Mouse (Mus musculus) retina, embryonic 14.5 days (tissue): ENCODE data around the gene Pdzd7.
"Not testable (repeated sequence)": the region's sequence is repeated elsewhere in the genome, so short reads cannot be mapped to it uniquely, and the experiment has no call there.

Source experiments
- DNase-seq: peaks from one replicate; pipeline ENCODE4 v3.0.0-alpha.2; 2015; ENCODE audit warnings: low spot score

Pdzd7 gene

DNA sequence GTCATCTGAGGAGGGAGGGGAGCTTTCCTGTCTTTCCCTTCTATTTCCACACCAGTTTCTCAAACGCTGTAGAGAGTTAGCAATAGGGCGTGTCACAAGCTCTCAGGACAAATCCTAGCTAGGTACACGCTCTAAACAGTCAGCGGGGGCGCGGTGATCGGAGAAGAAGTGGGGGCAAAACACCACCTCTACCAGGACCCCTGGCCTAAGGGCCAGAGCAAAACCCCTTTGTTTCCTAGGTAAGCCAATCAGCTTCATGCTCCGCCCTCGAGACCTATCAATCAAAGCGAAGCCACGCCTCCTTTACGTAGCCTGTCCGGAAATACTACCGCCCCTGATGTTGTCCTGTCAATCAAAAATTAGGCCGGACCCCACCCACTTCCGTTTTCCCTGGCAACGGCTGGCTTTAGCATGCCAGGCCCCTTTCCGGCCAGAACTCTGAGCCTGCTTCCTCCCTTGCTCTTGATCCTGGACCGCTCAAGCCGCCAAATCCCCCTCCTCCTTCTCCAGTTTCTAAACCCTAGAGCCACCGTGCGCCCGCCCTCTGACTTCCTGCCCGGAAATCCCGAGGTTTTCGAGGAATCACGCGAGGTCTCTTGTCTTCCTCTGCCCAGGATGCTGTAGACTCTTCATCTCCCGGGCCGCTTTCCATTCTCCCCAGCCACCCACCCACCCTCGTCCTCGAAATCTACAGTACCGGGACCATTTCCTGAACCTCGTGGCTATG lies 12.8 kb upstream of the Pdzd7 start:
- peak; percentile 100 for DNase-seq

DNA sequence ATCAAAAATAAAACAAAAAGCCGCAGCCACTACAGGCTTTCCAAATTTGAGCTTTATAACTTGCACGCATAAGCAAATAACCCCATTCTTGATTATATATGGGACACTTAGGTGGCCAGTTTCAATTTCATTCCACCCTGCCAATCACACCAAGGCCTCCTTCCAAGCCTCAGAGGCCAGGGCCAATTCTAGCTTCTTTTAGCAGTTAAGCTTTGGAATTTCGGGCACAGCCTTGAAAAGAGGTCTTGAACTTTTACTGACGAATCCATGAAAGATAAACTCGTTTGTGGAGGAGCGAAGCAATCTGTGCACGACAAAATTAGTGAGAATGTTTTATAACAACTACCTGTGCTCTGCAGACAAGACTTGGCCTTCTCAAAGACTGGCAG lies 12.2 kb upstream of the Pdzd7 start:
- no peak for DNase-seq

DNA sequence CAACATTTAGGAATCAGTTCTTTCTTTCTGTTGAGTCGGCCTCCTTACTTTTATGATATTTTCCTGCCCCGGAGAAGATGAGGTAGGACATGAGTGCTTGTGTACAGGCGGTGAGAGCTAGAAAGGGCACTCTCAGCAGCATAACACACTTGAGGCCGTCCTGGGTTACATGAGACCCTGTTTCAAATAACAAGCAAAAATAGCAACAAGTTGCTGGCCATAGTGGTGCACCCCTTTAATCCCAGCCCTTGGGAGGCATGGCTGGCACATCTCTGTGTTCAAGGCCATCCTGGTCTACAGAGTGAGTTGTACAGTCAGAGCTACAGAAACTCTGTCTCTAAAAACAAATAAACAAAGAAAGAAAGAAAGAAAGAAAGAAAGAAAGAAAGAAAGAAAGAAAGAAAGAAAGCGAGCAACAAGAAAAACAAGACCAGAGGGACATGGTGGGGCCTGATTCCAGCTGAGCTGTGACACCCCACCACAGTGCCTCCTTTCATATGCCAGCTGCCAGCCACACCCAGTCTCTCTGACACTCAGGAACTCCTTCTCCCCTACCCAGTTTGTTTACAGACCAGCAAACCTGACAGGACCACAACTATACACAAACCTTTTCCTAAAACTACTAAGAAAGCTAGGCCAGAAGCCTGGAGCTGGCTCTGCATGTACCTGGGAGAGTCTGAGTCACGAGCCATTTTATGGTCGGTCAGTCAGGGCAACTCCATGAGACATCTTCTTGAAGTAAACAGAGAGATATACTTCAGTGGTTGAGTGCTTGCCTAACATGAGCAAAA lies 11.6 kb upstream of the Pdzd7 start:
- no peak for DNase-seq

DNA sequence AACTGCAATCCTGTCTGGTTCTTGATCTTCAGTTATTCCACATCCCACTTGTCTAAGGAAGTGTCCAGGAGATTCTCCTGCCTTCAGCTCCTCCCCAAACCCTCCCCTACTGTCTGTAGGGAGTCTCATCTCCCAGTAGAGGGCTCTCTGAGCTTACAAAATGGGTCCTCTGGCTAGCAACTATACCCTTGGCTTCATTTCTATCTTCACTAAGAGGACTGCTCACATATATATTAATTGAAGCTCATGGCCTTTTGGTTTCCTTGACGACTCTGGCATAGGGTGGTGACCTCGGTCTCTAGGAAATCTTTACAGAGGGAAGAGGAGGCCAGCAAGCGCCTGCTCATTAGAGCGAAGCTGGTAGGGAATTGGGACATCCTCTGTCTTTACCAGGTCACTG lies 10.8 kb upstream of the Pdzd7 start:
- DNase-seq: peak; percentile 85

DNA sequence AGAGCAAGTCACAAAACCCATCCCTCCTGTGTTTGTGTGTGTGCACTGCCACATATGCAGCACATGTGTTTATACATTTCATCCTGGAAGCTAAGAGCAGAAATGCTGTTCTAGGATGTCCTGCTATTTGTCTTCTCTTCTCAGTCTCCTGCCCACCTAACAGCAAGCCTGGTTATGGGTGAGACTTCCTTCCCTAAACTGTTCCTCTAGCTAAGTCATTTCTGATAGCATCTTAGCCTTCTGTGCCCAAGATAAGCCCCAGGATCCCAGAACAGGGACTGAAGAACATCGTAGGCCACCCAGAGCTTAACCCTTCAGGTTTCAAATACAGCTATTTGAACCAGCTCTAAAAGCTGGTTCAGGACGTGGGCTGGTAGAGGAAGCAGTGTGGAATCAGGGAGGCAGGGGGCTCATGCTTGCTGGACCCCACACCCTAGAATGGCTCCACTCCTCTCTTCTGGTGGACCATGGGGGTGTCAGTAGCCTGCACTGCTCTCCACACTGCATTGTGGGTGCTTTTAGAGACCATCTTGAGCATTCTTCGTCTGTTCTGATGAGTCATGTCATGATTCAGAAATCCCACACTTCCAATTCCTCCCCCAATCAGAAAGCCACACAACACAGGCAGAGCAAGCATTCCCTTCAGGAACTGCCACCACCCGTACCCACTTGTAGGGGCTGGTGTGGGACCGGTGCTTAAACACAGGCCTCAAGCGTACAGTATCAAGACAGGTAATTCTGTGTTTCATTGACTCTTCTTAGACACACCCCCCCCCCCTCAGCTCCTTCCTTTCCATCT lies 9.6 kb upstream of the Pdzd7 start:
- no peak for DNase-seq

DNA sequence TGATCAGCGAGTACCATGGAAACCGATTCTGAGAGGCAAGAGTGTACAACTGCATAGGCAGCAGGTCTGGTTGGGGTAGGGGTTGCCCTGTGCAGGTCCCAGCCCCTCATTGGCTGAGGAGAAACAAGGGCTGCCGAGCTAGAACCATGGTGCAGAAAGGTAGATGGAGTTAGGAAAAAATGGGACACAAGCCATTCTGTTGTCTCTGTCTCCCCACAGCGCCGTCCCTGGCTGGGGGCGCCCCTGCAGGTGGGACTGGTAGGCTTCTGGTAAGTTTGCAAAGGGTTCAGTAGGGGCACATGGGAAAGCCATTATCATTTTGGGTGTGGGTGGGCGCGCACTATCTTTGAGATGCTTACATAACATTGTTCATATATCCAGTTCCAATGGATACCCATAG lies 7.9 kb upstream of the Pdzd7 start:
- DNase-seq: no peak

DNA sequence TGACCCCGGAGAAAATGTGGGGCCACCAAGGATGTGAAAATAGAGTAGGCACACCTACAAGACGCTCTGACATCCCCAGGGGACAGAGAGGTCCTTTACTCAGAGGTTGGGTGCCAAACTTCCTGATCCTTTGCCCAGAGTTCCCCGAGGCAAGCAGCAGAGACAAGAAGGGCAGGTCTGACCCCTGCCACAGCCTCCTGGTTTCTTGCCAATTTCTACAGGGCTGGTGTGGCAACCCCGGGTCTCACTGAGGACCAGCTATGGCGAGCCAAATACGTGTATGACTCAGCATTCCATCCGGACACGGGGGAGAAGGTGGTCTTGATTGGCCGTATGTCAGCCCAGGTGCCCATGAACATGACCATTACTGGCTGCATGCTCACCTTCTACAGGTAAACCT lies 4.0 kb upstream of the Pdzd7 start:
- no peak for DNase-seq

DNA sequence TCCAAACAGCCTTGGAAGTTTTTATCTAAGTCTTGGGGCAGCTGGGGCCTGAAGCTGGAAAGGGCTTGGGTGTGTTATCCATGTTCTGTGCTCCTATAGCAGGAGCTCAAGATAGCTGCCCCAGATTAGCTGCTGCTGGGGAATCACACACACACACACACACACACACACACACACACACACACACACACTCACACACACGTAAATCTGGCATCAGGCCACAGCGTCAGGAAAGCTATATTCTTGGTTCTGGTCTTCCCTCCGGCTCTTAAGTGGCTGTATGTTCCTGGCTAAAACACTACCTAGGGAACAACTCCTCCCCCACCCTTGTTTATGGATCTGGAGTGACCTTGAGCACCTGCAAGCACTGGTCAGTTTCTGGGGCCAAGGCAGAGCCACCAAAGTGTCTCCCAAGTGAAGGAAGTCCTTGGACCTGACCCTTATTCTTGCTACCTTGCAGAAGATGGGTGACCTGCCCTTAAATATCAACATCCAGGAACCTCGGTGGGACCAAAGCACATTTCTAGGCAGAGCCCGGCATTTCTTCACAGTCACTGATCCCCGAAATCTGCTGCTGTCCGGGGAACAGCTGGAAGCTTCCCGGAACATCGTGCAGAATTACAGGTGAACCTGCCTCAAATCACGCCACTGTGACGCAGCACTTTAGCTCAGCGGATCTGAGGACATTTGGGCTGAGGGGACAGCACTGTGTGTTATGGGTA lies 3.3 kb upstream of the Pdzd7 start:
- DNase-seq: no peak

DNA sequence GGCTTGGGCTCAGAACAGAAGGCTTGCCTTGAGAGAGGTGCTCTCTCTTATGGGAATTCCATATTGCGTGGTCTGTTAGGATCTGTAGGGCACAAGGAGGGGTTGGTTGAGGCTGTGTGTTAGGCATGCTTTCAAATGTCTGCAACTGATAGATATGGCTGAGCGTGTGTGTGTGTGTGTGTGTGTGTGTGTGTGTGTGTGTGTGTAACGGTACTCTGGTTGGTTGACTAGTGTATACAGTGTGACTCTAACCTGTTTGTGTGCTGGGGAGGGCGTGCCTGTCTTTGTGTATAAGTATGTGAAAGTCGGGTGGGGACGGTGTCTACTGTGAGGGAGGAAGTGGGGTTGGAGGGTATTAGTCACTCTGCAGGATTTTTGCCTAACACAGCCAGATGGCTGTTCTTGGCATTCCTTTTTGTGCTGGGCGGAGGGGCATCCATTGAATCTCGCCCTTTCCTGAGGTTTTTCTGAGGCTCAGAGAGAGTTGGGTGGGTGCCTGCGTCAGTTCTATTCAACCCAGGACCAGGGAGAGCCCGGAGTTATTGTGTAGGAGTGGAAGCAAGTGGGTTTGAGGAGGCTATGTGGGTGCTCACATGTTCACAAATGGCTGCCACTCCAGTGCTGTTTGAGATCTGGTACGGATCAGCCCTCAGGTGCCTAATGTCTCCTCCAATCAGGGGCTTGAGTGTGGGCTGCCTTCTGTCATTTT lies 2.6 kb upstream of the Pdzd7 start:
- no peak for DNase-seq

DNA sequence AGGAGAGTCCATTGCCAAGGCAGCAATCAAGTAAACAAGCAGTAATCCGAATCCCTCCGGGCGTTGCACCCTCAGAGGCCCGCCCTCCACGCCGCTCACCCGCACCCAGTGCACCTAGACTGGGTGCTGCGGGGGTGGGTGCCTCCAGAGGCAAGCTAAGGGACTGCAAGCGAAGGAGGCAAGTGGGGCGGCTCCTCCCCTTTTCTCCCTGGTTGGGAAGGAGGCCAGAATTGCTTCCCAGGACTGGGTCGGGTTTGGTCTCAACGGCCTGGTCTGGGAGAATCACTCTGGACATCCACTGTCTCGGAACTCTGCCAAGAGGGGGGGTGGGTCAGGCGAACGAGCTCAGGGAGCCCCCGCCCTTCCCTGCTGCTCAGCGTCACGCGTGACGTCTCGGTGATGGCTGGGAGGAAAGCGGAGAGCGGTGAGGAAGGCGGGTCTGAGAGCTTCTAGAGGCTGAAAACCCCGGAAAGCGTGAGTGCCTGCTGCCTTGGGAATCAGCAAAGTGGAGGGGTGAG lies 2.0 kb upstream of the Pdzd7 start, which contains the start of gene Sfxn3:
Gene Sfxn3, plus strand, starts transcription at position 87 of the 518 bp plus-strand sequence.
- peak; percentile 85 for DNase-seq

DNA sequence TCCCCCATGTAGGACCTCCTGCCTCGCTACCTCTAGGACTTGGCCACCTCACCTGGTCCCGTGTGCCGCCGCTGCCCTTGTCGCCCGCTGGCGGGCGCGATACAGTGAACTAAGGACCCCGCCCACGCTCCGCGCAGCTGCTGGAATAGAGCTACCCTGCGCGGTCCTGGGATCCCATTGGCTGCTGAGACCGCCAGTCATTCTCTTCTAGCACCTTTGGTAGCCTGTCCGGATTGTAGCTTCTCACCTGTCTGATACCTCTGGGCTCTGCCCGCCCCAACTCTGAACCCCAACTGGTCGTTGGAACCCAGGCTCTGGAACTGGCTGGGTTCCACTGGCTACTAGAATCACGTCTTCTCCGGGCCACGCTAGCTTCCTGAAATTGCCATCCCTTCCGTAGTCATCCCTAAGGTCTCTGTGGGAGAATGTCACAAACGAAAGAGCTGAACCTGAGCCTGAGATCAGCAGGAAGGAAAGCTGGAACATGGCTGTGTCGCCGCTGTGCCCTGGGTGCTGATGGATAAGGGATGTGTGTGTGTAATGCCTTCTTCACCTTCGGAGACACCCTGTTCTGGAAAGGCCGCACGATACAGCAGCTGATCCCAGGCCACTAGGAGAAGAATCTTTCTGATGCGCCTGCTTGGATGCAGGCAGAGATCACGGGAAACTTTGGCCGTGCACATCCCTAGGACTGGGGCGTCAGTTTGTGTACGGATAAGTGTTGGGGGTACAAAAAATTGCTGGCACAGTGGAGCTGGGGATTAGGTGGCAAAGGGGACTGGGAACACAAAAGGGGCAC lies 1.2 kb upstream of the Pdzd7 start:
- DNase-seq: peak; percentile 87

DNA sequence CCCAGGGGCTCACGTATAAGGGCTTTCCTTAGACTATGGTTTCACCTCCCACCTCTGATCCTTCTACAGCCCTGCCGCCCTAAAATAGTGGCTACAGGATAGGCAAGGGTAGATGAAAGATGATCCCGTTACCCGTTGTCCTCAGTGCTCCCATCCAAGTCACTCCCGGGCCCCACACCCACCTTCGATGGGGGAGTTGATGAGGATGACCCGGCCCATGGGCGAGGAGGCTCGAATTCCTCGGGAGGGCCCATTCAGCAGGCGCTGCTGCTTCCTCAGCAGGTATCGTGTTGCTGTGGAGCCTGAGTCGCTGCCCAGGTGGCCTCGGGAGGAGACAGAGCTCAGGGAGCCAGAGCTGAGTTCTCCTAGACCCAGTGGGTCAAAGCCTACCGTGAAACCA lies 281 bp downstream of the Pdzd7 start:
- no peak for DNase-seq

DNA sequence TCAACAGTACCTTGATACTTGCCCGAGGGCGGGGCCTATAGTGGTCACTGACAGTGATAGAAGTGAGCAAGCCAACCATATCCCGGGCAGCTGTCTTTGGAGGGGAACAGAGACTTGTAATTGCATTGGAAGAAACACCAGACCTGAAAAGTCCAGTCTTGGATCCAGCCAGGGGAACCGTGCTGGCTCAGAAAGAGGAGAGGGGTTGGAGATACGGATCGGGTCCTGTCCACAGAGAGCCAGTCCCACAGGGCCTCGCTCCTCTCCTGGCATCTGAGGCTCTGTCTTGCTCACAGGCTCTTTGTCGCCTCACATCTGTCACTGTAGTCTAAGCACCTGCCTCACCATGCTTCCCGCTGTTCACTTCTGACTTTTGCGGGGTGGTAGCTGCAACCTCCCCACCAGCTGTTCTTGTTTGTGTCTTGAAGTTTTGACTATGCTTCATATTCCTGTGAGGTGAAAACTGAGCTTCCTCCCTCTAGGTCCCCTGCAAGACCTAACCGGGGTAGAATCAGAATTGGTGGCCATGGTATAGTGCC lies 1.1 kb downstream of the Pdzd7 start:
- DNase-seq: no peak

DNA sequence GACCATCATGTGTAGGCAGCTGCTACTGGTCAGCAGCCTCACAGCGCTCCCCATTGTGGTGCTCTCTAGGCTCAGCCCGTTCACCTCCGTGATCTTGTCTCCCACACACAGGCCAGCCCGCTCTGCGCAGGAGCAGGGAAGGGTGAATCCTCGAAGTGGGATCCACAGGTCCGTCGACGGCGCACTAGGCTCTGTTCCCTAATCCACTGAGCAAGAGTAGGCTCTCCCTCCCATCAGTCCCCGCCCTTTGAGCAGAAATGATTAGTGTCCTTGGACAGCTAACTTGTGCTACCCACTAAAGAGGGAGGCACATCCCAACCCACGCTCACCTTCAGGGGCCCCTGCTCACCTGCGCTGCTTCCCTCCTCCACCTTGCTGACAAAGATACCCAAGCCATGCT lies 5.3 kb downstream of the Pdzd7 start:
- no peak for DNase-seq

DNA sequence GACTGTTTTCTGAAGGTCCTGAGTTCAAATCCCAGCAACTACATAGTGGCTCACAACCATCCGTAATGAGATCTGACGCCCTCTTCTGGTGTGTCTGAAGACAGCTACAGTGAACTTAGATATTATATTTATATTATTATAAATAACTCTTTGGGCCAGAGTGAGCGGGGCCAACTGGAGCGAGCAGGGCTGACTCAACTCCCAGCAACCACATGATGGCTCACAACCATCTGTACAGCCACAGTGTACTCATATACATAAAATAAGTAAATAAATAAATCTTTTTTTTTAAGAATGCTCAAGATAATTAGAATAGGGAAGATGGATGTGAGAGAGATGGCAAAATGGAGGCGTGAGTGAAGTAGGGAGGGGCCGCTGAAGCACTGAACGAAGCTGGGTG lies 7.3 kb downstream of the Pdzd7 start:
- DNase-seq: not testable (repeated sequence)

DNA sequence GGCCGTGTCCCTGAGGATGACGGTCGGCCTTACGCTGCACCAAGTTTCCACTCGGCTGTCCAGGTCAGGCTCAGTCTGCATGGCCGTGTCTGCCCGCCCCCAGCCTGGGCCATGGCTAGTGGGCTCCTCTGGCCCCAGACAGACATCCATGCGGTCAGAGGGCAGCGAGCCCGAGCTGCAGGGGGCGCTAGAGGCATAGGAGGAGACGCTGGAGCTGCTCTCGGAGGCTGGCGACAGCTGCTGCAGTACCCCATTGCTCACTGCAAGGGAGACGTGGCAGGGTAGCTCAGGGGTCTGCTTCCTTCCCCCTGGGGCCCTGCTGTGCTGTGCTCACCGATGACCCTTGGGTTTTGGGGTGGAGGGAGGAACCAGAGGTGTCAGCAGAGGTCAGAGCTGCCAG lies 8.7 kb downstream of the Pdzd7 start:
- DNase-seq: peak; percentile 70

DNA sequence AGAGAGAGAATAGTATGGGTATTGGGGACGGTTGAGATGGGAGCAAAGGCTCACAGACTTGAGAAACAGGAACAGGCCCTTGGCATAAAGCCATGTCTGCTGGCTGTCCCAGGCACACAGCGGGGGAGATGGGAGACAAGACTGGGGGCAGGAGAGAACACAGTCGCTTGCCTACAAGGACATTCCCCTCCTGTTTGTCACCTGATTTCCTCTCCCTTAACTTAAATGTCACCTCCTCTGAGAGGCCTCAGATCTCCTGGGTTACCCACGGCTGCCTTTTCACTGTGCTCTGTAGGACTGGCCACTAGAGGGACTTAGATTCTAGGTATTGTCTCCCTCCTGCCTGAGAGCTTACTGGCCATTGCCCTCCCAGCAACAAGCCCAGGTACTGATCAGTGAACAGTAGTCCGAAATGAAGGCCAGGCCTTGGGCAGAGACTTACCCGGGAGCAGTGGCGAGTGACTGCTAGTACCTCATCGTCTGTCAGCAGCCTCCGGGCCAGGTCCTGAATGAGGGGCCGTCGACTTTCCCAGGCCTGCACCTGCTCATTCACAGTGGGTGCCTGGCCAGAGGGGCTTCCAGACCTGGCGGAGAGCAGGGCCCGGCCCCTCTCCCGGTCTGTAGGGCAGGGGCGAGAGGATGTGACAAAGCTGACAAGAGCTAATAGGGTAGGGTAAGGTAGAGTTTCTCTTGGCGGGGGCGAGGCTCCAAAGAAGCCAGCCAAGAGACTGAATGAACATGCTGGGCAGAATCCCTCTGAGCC lies 12.8 kb downstream of the Pdzd7 start:
- DNase-seq: peak; percentile 48

DNA sequence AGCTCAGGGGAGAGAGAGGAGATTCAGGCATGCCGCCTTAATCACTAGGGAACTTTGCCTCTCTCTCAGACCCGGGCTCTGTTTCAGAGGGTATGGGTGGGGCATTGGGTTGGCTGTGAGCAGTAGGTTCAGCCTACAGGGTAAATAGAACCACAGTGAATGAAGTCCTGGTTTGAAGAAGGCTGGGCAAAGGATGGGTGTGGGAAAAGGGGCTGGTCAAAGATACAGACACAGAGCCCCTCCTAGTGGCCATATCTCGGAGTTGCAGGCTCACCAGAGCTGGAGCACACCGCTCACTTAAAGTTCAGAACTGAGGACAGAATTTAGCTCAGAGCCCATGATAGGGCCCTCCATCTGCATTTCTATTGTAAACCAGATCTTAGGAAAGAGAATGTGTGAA lies 13.7 kb downstream of the Pdzd7 start:
- peak; percentile 93 for DNase-seq
